Mouse (Mus musculus): ENCODE measurements at regions not wholly inside any gene's neighbourhood (a gene's known extent, or its start where the extent isn't known, plus 50 kb on each side); places are given as distances from the start of the nearest gene placed in this dataset.

GRCm38 (mm10) chr10:67731577-67731976 is 180.9 kb downstream of the Zfp365 start:
- ATAC-seq (ENCODE audit: insufficient read depth): no peak
- 73% methylated on average over 9 of the region's 9 CpGs for WGBS (ENCODE audit: insufficient replicate concordance)
- H3K4me3 ChIP-seq (ENCODE audit: insufficient read depth in 1 of 2, low read depth in 2 of 2, low read length in 2 of 2): no peak overlapping the region
- H3K9ac ChIP-seq (replicated peaks): no peak overlapping the region
- no peak overlapping the region for H3K27ac ChIP-seq
- DNase-seq (ENCODE audit: low read depth in 3 of 3, low spot score in 3 of 3): no peak
- no peaks in the 10 kb centered on the region for H3K27me3 ChIP-seq (ENCODE audit: control insufficient read depth, insufficient read depth, low read length)
- H3K9me3 ChIP-seq (ENCODE audit: control insufficient read depth, low read length): no peaks in the 10 kb centered on the region
- no peaks in the 10 kb centered on the region for H3K4me1 ChIP-seq (replicated peaks; ENCODE audit: control insufficient read depth in 2 of 2, insufficient read depth in 2 of 2, low read length in 1 of 2)
- TF ChIP-seq EP300 (IDR thresholded peaks at IDR 0.05; ENCODE audit: low read depth) (no peak), CTCF (IDR thresholded peaks at IDR 0.05; ENCODE audit: low read depth) (no peak)
- H3K4me2 ChIP-seq (ENCODE audit: low read depth): no peak overlapping the region
- no peaks in the 10 kb centered on the region for H3K36me3 ChIP-seq (replicated peaks; ENCODE audit: control insufficient read depth, insufficient read depth, low read depth)

DNA sequence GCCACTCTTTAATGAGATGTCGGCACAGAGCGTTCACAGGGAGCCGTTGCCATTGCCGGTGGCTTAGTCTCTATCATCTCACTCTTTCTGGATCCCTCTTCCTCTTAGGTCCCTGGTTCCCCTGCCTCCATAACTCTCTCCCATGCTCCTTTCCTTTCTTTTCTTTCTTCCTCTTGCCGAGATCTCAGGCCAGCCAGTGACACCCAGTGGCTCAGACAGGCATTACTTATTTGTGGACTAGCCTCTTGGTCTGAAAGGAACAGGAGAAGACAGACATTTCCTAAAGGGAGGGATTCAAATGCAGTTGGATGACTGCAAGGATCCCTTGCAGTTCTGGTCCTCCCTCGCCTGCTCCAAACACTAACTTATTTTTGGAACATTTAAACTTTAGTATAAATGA is 180.5 kb upstream of the Ado start:
- ATAC-seq (ENCODE audit: insufficient read depth) (no peak), DNase-seq (ENCODE audit: low read depth in 3 of 3, low spot score in 3 of 3) (no peak)
- no peak overlapping the region for H3K4me3 ChIP-seq (ENCODE audit: insufficient read depth in 1 of 2, low read depth in 2 of 2, low read length in 2 of 2)
- H3K36me3 ChIP-seq (replicated peaks; ENCODE audit: control insufficient read depth, insufficient read depth, low read depth): no peaks in the 10 kb centered on the region
- 29% methylated on average over 6 of the region's 6 CpGs for WGBS (ENCODE audit: insufficient replicate concordance)
- no peaks in the 10 kb centered on the region for H3K27me3 ChIP-seq (ENCODE audit: control insufficient read depth, insufficient read depth, low read length)
- H3K4me1 ChIP-seq (replicated peaks; ENCODE audit: control insufficient read depth in 2 of 2, insufficient read depth in 2 of 2, low read length in 1 of 2): no peaks in the 10 kb centered on the region
- no peak overlapping the region for H3K27ac ChIP-seq
- no peaks in the 10 kb centered on the region for H3K9me3 ChIP-seq (ENCODE audit: control insufficient read depth, low read length)
- H3K9ac ChIP-seq (replicated peaks): no peak overlapping the region
- peak; percentile 58 for TF ChIP-seq CTCF (IDR thresholded peaks at IDR 0.05; ENCODE audit: low read depth)
- TF ChIP-seq EP300 (IDR thresholded peaks at IDR 0.05; ENCODE audit: low read depth): no peak
- no peak overlapping the region for H3K4me2 ChIP-seq (ENCODE audit: low read depth)

- Histone ChIP-seq H3K4me3 (ENCODE audit: insufficient read depth in 1 of 2, low read depth in 2 of 2, low read length in 2 of 2) (no peak overlapping the region), H3K36me3 (replicated peaks; ENCODE audit: control insufficient read depth, insufficient read depth, low read depth) (no peaks in the 10 kb centered on the region), H3K9ac (replicated peaks) (no peak overlapping the region), H3K9me3 (ENCODE audit: control insufficient read depth, low read length) (no peaks in the 10 kb centered on the region), H3K4me2 (ENCODE audit: low read depth) (no peak overlapping the region), H3K27me3 (ENCODE audit: control insufficient read depth, insufficient read depth, low read length) (no peaks in the 10 kb centered on the region), H3K27ac (no peak overlapping the region), H3K4me1 (replicated peaks; ENCODE audit: control insufficient read depth in 2 of 2, insufficient read depth in 2 of 2, low read length in 1 of 2) (no peaks in the 10 kb centered on the region)
- TF ChIP-seq CTCF (IDR thresholded peaks at IDR 0.05; ENCODE audit: low read depth): no peak
- no peak for TF ChIP-seq EP300 (IDR thresholded peaks at IDR 0.05; ENCODE audit: low read depth)
- DNase-seq (ENCODE audit: low read depth in 3 of 3, low spot score in 3 of 3) (no peak), ATAC-seq (ENCODE audit: insufficient read depth) (no peak)
- WGBS (ENCODE audit: insufficient replicate concordance): 68% methylated on average over 4 of the region's 4 CpGs
Observed at GRCm38 (mm10) chr10:67727580-67727979, 178.8 kb upstream of the Ado start.

DNA sequence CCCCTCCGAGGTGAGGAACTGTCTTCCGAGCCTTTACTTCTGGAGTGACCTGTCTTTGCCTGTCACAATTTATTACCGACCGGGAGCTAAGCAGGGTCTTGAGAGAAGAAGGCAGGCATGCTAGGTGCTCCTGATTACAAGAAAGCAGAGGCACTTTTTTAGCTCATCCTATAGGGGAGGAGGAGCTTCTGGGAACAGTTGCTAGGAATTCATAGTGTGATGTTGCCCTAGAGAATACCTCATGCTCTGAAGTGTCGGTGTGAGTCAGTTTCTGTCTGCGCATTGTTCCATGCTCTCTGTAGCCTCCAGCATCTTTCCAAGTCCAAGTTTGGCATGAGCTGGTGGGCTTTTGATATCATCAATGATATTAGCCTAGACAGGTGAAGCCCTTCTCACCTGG is 178.0 kb upstream of the Ado start:
- Histone ChIP-seq H3K4me1 (replicated peaks; ENCODE audit: control insufficient read depth in 2 of 2, insufficient read depth in 2 of 2, low read length in 1 of 2) (no peaks in the 10 kb centered on the region), H3K27ac (no peak overlapping the region), H3K27me3 (ENCODE audit: control insufficient read depth, insufficient read depth, low read length) (no peaks in the 10 kb centered on the region), H3K9me3 (ENCODE audit: control insufficient read depth, low read length) (no peaks in the 10 kb centered on the region), H3K4me3 (ENCODE audit: insufficient read depth in 1 of 2, low read depth in 2 of 2, low read length in 2 of 2) (no peak overlapping the region), H3K36me3 (replicated peaks; ENCODE audit: control insufficient read depth, insufficient read depth, low read depth) (no peaks in the 10 kb centered on the region), H3K9ac (replicated peaks) (no peak overlapping the region), H3K4me2 (ENCODE audit: low read depth) (no peak overlapping the region)
- DNase-seq (ENCODE audit: low read depth in 3 of 3, low spot score in 3 of 3) (no peak), ATAC-seq (ENCODE audit: insufficient read depth) (no peak)
- TF ChIP-seq CTCF (IDR thresholded peaks at IDR 0.05; ENCODE audit: low read depth): no peak
- TF ChIP-seq EP300 (IDR thresholded peaks at IDR 0.05; ENCODE audit: low read depth): no peak
- 65% methylated on average over 6 of the region's 6 CpGs for WGBS (ENCODE audit: insufficient replicate concordance)

DNA sequence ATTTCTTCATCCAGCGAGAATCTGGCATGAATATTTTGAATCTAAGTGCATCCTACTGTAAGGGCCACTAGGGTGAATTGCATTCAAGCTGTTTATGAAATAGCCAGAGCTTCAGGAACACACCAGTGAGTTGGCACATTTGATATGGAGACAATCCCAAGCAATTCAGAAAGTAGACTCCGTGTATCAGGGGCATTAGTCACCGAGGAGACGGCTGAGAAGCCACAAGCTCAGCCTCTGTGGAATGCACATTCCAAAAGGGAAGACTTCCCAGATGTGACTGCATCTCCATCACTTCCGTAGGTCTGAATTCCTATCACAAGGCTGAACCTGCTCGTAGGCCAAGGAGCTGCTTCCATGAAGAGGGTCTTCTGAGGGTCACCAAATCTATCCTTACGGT is 177.6 kb upstream of the Ado start:
- Histone ChIP-seq H3K9ac (replicated peaks) (no peak overlapping the region), H3K4me1 (replicated peaks; ENCODE audit: control insufficient read depth in 2 of 2, insufficient read depth in 2 of 2, low read length in 1 of 2) (no peaks in the 10 kb centered on the region), H3K4me2 (ENCODE audit: low read depth) (no peak overlapping the region), H3K36me3 (replicated peaks; ENCODE audit: control insufficient read depth, insufficient read depth, low read depth) (no peaks in the 10 kb centered on the region), H3K4me3 (ENCODE audit: insufficient read depth in 1 of 2, low read depth in 2 of 2, low read length in 2 of 2) (no peak overlapping the region), H3K9me3 (ENCODE audit: control insufficient read depth, low read length) (no peaks in the 10 kb centered on the region), H3K27me3 (ENCODE audit: control insufficient read depth, insufficient read depth, low read length) (no peaks in the 10 kb centered on the region), H3K27ac (no peak overlapping the region)
- WGBS (ENCODE audit: insufficient replicate concordance): 64% methylated on average over 7 of the region's 7 CpGs
- no peak for DNase-seq (ENCODE audit: low read depth in 3 of 3, low spot score in 3 of 3)
- ATAC-seq (ENCODE audit: insufficient read depth): no peak
- TF ChIP-seq CTCF (IDR thresholded peaks at IDR 0.05; ENCODE audit: low read depth): no peak
- no peak for TF ChIP-seq EP300 (IDR thresholded peaks at IDR 0.05; ENCODE audit: low read depth)

Data from liver, embryonic 14.5 days (tissue).